Mouse (Mus musculus) forebrain, embryonic 16.5 days (tissue): ENCODE measurements around the gene Scn2b. TPM values are rescaled to one million over a fixed set of nuclear protein-coding genes. Genes with fewer than 3 reads are reported as not detected.

ENCODE experiments used
- polyA plus RNA-seq: library from polyadenylated mRNA; unstranded; fragments of >200 nt; fragmentation: Nextera tagmentation; extraction: Ambion mirVana; gene quantifications from 2 replicates; pipeline ENCODE4 v1.2.1, GENCODE M21; 2015

Scn2b gene
- polyA plus RNA-seq, 1 experiment from 2014 or later = 6.9 TPM

Other genes with a start within 250 kb of the Scn2b start
- gene Kmt2a, start 236.5 kb upstream of the Scn2b start, polyA plus RNA-seq = 22.2 and 24.3 TPM in 2 replicates
- 638 and 661 TPM in 2 replicates for gene Atp5l, start 197.0 kb upstream of the Scn2b start, polyA plus RNA-seq
- gene Ube4a, start 152.2 kb upstream of the Scn2b start, polyA plus RNA-seq = 38.5 and 42.7 TPM in 2 replicates
- gene Cd3g, start 137.4 kb upstream of the Scn2b start, polyA plus RNA-seq = not detected in 2 replicates
- gene Cd3d, start 136.0 kb upstream of the Scn2b start, polyA plus RNA-seq = not detected in 2 replicates
- gene Cd3e, start 108.2 kb upstream of the Scn2b start, polyA plus RNA-seq = not detected in 2 replicates
- 0.38 and 0.96 TPM in 2 replicates for gene Mpzl2, start 78.0 kb upstream of the Scn2b start, polyA plus RNA-seq
- gene Mpzl3, start 62.6 kb upstream of the Scn2b start, polyA plus RNA-seq = 1.0 and 1.2 TPM in 2 replicates
- 0.34 and 0.61 TPM in 2 replicates for gene Jaml, start 38.6 kb upstream of the Scn2b start, polyA plus RNA-seq
- gene Scn4b, start 20.6 kb downstream of the Scn2b start, polyA plus RNA-seq = 0.24 and 0.27 TPM in 2 replicates
- gene BC049352, start 64.2 kb downstream of the Scn2b start, polyA plus RNA-seq = 0.14 and 0.38 TPM in 2 replicates
- not detected in 2 replicates for gene Tmprss4, start 86.3 kb downstream of the Scn2b start, polyA plus RNA-seq
- gene Il10ra, start 151.4 kb downstream of the Scn2b start, polyA plus RNA-seq = 0.52 TPM in 2 replicates
- gene Tmprss13, start 201.3 kb downstream of the Scn2b start, polyA plus RNA-seq = 0.10 TPM in 1 of 2 replicates, not detected in the other